Mouse (Mus musculus) layer of hippocampus, adult 2 months (tissue): ENCODE measurements around the gene Ptprk. TPM values are rescaled to one million over a fixed set of nuclear protein-coding genes. Genes with fewer than 3 reads are reported as not detected.

ENCODE experiments used
- DNase-seq, 2 experiments: peaks; one replicate each; pipeline ENCODE4 v3.0.0; 2022; ENCODE audit warnings: low spot score in 2 of 2
- H3K27ac ChIP-seq: fragments of 200-600 bp; 2 replicates; pipeline ENCODE4 v1.8.1; 2022
- H3K4me3 ChIP-seq: fragments of 200-600 bp; 2 replicates; pipeline ENCODE4 v1.8.1; 2022; ENCODE audit warnings: mild to moderate bottlenecking
- CTCF ChIP-seq: fragments of 200-600 bp; conservative IDR thresholded peaks from 2 replicates; pipeline ENCODE4 v1.8.1; 2022; ENCODE audit warnings: antibody characterized with exemption, mild to moderate bottlenecking, moderate library complexity
- total RNA-seq, 2 experiments: library from RNA; stranded (reverse); gene quantifications; 2 replicates each; pipeline ENCODE4 v1.2.3; 2021

Ptprk gene
- total RNA-seq, 2 experiments from 2014 or later = 52.2 to 59.9 TPM

- peak overlapping the region; percentile 91 for H3K27ac ChIP-seq
- peak; percentile 69 to 80 for DNase-seq
- no peak overlapping the region for H3K4me3 ChIP-seq
- no peak for TF ChIP-seq CTCF
Observed at GRCm38 (mm10) chr10:28128011-28128410, 53.4 kb downstream of the Ptprk start.

DNA sequence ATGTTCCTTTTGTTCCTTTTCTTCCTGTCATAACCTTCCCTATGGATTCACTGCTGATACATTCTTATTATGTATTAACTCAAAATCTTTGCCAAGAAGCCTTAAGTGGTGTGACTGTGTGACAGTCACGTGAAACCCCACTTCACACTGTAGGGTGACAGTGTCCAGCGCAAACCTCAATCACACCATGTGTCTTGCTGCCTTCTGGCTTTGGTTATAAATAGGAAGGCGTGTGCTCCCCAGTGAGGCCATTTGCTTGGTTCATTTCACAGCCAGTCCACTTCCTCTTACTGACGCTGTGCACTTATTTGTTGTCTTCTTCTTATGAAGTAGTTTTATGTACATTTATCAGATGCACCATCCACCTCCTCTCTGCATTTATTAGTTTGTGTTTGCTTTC lies 53.8 kb downstream of the Ptprk start:
- Histone ChIP-seq H3K4me3 (no peak overlapping the region), H3K27ac (peak overlapping the region; percentile 91)
- no peak for TF ChIP-seq CTCF
- DNase-seq = no peak

- no peak overlapping the region for H3K4me3 ChIP-seq
- no peak for TF ChIP-seq CTCF
- no peak overlapping the region for H3K27ac ChIP-seq
- no peak for DNase-seq
Observed at GRCm38 (mm10) chr10:28130422-28130821, 55.8 kb downstream of the Ptprk start.

- TF ChIP-seq CTCF = no peak
- H3K4me3 ChIP-seq = no peak overlapping the region
- DNase-seq = no peak
- peak overlapping the region; percentile 57; the same call in 1 of the 2 replicates for H3K27ac ChIP-seq
Observed at GRCm38 (mm10) chr10:28133770-28134169, 59.1 kb downstream of the Ptprk start.

GRCm38 (mm10) chr10:28138399-28138798 lies 63.8 kb downstream of the Ptprk start:
- no peak for TF ChIP-seq CTCF
- DNase-seq = no peak
- Histone ChIP-seq H3K4me3 (no peak overlapping the region), H3K27ac (no peak overlapping the region)

DNA sequence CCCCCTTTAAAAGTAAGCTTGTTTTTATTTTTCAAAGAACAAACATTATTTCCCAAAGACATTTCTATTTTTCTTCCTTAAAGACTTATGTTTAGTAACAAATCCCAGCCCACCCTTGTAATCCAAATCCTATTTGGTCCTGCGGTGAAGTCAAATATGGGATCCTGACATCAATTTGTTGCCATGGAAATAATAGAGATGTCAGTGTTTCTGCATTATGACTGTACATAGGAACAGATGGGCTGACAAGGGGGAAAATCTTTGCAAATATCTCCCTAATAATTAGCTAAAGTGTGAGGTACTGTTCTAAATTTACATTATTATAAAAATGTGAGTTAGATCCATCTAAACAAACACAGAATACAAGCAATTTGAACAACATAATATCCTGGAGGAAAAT lies 69.8 kb downstream of the Ptprk start:
- H3K4me3 ChIP-seq = no peak overlapping the region
- peak overlapping the region; percentile 69 for H3K27ac ChIP-seq
- no peak for TF ChIP-seq CTCF
- DNase-seq = no peak

DNA sequence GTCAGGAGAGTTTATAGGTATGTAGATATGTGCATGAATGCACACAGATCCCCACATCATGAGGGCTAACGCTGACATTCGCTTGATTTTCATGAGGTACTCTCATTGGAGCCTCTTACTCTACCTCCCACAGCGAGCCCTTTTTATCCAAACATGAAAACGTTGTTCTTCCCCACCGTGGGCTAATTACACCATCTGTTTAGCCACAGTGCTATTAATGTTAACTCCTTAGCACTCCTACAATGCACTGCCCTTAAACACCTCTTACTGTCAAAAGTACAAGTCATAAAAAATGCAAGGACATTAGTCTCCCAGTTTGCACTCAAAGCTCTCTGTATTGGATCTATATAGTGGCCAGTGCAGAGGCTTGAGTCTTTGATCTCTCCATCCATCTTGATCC lies 70.7 kb downstream of the Ptprk start:
- no peak for TF ChIP-seq CTCF
- H3K4me3 ChIP-seq = no peak overlapping the region
- DNase-seq = no peak
- H3K27ac ChIP-seq = peak overlapping the region; percentile 63; the same call in 1 of the 2 replicates

GRCm38 (mm10) chr10:28155688-28156685 lies 81.4 kb downstream of the Ptprk start:
- no peak; the same call in 1 of the 2 replicates for TF ChIP-seq CTCF
- H3K27ac ChIP-seq = peak overlapping the region; percentile 72

DNA sequence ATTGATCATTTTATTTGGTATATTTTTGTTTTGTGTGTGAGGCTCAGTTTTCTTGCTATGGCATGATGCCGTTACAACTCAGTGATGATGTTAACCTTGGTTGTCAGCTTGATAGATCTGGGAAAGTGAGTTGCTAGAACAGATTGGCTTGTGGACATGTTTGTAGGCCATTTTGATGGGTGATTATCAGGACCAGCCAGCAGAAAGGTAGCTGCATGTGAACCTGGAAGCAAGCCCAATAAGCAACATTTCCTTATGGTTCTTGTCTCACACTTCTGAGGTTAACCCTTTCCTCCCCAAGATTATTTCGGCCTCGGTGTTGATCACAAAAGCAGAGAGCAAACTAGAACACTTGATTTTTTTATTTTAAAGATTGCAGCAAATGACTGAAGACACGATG lies 85.1 kb downstream of the Ptprk start:
- TF ChIP-seq CTCF = no peak
- Histone ChIP-seq H3K27ac (no peak overlapping the region), H3K4me3 (no peak overlapping the region)
- DNase-seq = no peak

More at GRCm38 (mm10) chr10:28155688-28156685, 81.4 kb downstream of the Ptprk start:
- H3K4me3 ChIP-seq = peak overlapping the region; percentile 45
- no peak for DNase-seq

- Histone ChIP-seq H3K27ac (no peak overlapping the region), H3K4me3 (no peak overlapping the region)
- no peak for TF ChIP-seq CTCF
Observed at GRCm38 (mm10) chr10:28161306-28161705, 86.7 kb downstream of the Ptprk start.

DNA sequence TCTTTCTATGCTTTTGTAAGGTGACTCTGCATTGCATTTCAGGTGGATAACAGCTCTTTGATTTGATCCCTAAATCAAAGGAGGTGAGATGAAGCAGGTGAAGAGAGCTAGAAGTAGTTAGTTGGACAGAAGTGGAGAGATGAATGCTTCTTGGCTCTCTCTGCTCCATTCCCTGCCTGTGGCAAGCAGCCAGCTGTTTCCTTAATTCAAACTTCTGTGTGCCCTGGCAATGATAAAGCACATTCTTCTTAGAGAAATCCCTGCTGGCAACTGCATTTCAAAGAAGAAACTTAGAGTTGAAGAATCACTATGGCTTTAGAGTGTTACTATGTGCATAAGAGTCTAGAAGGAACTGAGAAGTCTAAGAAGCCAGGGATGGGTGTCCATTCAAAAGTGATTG lies 89.6 kb downstream of the Ptprk start:
- no peak overlapping the region for H3K27ac ChIP-seq
- H3K4me3 ChIP-seq = no peak overlapping the region
- TF ChIP-seq CTCF = no peak
- no peak for DNase-seq

More at GRCm38 (mm10) chr10:28161306-28161705, 86.7 kb downstream of the Ptprk start:
- no peak for DNase-seq

DNA sequence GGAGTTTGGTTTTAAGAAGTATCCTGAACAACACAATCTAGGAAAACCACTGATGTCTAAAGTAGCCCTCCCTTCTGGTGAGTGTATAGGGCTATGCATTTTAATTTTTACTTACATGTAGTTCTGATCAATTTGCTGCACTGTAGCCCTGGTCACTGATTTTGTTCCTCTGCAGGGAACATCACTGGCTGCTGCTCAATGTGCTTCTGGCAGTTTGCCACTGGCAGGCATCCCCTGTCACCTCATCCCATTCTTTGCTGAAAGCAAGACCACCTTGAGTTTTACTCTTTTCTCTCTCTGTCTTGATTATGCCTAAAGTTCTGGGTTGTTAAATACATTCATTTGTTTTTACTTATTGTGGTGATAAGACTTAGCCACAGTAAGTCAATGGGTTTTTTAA lies 90.1 kb downstream of the Ptprk start:
- TF ChIP-seq CTCF = no peak
- H3K27ac ChIP-seq = no peak overlapping the region
- no peak for DNase-seq
- no peak overlapping the region for H3K4me3 ChIP-seq

DNA sequence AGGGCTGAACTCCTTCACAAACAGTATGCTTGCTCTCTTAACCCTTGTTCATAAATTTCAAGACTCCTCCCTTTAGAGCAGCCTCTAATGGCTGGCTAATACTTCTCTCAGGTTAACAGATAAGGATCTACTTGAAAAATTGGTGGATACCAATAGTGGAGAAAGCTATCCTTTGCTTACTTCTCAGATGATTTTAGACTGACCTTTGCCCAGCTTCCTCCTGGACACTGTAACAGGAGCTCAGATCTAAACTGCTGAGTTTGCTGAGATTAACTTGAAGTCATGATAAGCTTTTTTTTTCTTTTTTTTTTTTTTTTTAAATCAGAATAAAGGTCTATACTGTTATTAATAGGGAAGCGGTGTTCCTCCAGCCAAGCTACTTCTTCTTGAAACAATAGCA lies 92.0 kb downstream of the Ptprk start:
- Histone ChIP-seq H3K4me3 (no peak overlapping the region), H3K27ac (no peak overlapping the region)
- TF ChIP-seq CTCF = no peak
- no peak for DNase-seq

- Histone ChIP-seq H3K4me3 (no peak overlapping the region), H3K27ac (no peak overlapping the region)
- no peak for DNase-seq
- TF ChIP-seq CTCF = no peak
Observed at GRCm38 (mm10) chr10:28167097-28167496, 92.5 kb downstream of the Ptprk start.
